Mouse (Mus musculus): ENCODE measurements around the gene Pfkfb3. TPM values are rescaled to one million over a fixed set of nuclear protein-coding genes. Genes with fewer than 3 reads are reported as not detected.
"Not testable (repeated sequence)": the region's sequence is repeated elsewhere in the genome, so short reads cannot be mapped to it uniquely, and the experiment has no call there.

Pfkfb3 gene
- polyA plus RNA-seq, 1 experiment from 2014 or later: 15.0 TPM

GRCm38 (mm10) chr2:11551726-11552125 lies 2.2 kb downstream of the Pfkfb3 start:
- DNase-seq (ENCODE audit: low spot score): no peak

- DNase-seq (ENCODE audit: low spot score): peak; percentile 61
Observed at GRCm38 (mm10) chr2:11548508-11548907, 5.4 kb downstream of the Pfkfb3 start.

- peak; percentile 85 for DNase-seq (ENCODE audit: low spot score)
Observed at GRCm38 (mm10) chr2:11547609-11548008, 6.3 kb downstream of the Pfkfb3 start.

- DNase-seq (ENCODE audit: low spot score): no peak
Observed at GRCm38 (mm10) chr2:11546091-11546490, 7.8 kb downstream of the Pfkfb3 start.

- no peak for DNase-seq (ENCODE audit: low spot score)
Observed at GRCm38 (mm10) chr2:11545380-11545779, 8.5 kb downstream of the Pfkfb3 start.

- DNase-seq (ENCODE audit: low spot score): no peak
Observed at GRCm38 (mm10) chr2:11544342-11544741, 9.5 kb downstream of the Pfkfb3 start.

GRCm38 (mm10) chr2:11543158-11543557 lies 10.7 kb downstream of the Pfkfb3 start:
- no peak for DNase-seq (ENCODE audit: low spot score)

GRCm38 (mm10) chr2:11542640-11543039 lies 11.2 kb downstream of the Pfkfb3 start:
- DNase-seq (ENCODE audit: low spot score): peak; percentile 42

GRCm38 (mm10) chr2:11542121-11542520 lies 11.8 kb downstream of the Pfkfb3 start:
- no peak for DNase-seq (ENCODE audit: low spot score)

- not testable (repeated sequence) for DNase-seq (ENCODE audit: low spot score)
Observed at GRCm38 (mm10) chr2:11541528-11541927, 12.3 kb downstream of the Pfkfb3 start.

GRCm38 (mm10) chr2:11535966-11536365 lies 17.9 kb downstream of the Pfkfb3 start:
- DNase-seq (ENCODE audit: low spot score): no peak

GRCm38 (mm10) chr2:11535412-11535928 lies 18.4 kb downstream of the Pfkfb3 start:
- DNase-seq (ENCODE audit: low spot score): peak; percentile 58

- no peak for DNase-seq (ENCODE audit: low spot score)
Observed at GRCm38 (mm10) chr2:11534826-11535225, 19.1 kb downstream of the Pfkfb3 start.

- no peak for DNase-seq (ENCODE audit: low spot score)
Observed at GRCm38 (mm10) chr2:11530101-11530500, 23.8 kb downstream of the Pfkfb3 start.

GRCm38 (mm10) chr2:11526063-11526462 lies 27.8 kb downstream of the Pfkfb3 start:
- no peak for DNase-seq (ENCODE audit: low spot score)

GRCm38 (mm10) chr2:11524736-11525135 lies 29.1 kb downstream of the Pfkfb3 start:
- no peak for DNase-seq (ENCODE audit: low spot score)

GRCm38 (mm10) chr2:11521758-11522157 lies 32.1 kb downstream of the Pfkfb3 start:
- DNase-seq (ENCODE audit: low spot score): no peak

GRCm38 (mm10) chr2:11520786-11521185 lies 33.1 kb downstream of the Pfkfb3 start:
- DNase-seq (ENCODE audit: low spot score): no peak

- DNase-seq (ENCODE audit: low spot score): no peak
Observed at GRCm38 (mm10) chr2:11515828-11516227, 38.0 kb downstream of the Pfkfb3 start.

GRCm38 (mm10) chr2:11513057-11513967 lies 40.6 kb downstream of the Pfkfb3 start:
- no peak for DNase-seq (ENCODE audit: low spot score)

- DNase-seq (ENCODE audit: low spot score): no peak
Observed at GRCm38 (mm10) chr2:11512127-11512526, 41.8 kb downstream of the Pfkfb3 start.

- no peak for DNase-seq (ENCODE audit: low spot score)
Observed at GRCm38 (mm10) chr2:11503736-11504135, 50.1 kb downstream of the Pfkfb3 start.
